Mouse (Mus musculus) naive thymus-derived CD4-positive, alpha-beta T cell, adult 2 months (primary cell): ENCODE measurements around the gene Islr2.

ENCODE experiments used
- DNase-seq: peaks from one replicate; pipeline ENCODE4 v3.0.0-alpha.2; 2011; ENCODE audit warnings: low read depth

The Islr2 gene

DNA sequence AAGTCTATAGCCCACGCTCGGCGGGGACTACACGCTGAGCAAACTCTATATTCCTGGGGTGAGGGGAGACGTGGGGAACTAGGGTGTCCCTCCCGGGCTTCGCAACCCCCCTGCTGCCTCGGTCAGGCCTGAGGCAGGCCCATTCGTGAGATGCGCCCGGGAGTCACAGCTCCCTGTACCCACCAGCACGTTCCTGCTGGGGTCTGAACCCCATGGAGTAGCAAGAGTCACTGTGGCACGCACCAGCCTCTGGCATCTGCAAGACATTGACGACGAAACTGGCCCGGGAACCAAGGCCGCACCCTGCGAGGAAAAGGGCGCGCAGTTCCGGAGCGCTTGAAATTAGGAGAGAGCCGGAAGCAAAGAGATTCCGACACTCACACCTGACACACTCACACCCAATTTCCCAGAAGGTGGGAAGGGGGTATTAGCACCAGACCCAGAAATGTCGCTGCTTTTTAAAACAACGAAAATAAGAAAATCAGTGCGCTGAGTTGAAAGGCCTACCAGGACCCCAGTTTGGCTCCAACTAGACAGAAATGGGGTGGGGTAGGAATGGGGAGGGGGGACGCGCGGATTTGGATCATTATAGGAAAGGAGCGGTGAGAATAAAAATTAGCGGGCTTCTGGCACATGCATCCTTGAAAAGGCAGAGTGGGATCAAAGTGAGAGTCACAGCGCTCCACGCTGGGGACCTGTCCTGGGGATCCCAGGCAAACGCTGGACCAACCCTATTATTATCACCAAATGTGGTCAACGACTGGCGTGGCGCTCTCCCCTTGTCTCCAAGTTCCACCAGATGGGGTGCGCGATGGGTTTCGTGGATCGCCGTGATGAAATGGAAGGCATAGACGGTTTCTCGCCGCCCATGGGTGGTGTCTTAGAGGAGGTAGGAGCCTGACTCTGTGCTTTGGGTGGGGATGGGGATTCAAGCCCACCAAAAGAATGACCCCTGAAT is 7.2 kb downstream of the Islr2 start:
- no peak for DNase-seq

GRCm38 (mm10) chr9:58196141-58196540 is 8.0 kb downstream of the Islr2 start:
- no peak for DNase-seq

DNA sequence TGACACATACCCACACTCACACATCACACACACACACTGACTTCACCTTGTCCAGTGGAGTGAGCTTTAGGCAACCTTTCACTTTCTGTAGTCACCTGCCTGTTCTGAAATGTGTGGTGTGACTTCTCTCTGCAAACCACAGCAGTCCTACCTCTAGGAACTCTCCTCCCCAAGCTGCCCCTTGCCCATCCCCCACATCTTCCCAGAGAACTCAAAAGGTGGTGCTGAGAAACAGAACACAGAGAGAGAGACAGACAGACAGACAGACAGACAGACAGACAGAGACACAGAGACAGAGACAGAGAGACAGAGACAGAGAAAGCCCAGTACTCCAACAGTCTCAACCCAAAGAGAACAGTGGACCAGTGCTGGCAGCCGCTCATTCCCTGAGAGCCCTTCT is 8.4 kb downstream of the Islr2 start:
- DNase-seq: no peak

DNA sequence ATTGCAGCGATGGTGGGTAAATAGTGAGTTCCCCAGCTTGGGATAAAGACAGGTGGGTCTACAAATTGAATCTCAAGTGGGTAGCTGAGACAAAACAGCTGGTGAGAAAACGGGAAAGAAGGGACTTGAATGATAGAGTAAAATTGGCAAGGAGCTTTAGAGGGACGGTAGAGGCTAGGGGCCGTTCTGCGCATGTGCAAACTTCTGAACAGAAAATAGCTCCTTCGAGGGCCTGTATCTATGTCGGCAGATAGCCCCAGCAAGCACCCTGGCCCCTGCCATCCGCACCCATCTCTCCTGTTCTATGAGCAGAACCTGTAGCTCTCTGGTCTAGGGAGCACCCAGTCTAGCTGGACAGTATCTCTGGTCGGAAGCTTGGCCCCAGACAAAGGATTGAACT is 9.9 kb downstream of the Islr2 start:
- DNase-seq: no peak

DNA sequence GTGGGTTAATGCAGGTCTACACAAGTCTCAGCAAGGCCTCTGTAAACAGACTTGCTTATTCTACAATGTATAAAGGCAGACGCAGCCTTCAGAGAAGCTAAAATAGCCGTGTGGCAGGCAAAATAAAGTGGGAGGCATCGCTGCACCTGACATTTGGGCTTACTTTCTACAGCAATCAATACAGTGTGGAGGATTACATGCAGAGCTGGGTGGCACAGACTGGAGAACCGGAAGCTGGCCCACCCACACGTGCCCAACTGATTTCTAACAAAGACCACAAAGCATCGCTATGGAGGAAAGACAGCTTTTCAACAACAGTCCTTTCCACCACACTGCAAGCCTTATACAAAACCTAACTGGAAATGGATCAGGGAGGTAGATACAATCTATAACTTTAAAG is 19.7 kb downstream of the Islr2 start:
- no peak for DNase-seq

- no peak for DNase-seq
Measured at GRCm38 (mm10) chr9:58179390-58179789, 24.7 kb downstream of the Islr2 start.

GRCm38 (mm10) chr9:58177165-58177564 is 27.0 kb downstream of the Islr2 start:
- DNase-seq: no peak

DNA sequence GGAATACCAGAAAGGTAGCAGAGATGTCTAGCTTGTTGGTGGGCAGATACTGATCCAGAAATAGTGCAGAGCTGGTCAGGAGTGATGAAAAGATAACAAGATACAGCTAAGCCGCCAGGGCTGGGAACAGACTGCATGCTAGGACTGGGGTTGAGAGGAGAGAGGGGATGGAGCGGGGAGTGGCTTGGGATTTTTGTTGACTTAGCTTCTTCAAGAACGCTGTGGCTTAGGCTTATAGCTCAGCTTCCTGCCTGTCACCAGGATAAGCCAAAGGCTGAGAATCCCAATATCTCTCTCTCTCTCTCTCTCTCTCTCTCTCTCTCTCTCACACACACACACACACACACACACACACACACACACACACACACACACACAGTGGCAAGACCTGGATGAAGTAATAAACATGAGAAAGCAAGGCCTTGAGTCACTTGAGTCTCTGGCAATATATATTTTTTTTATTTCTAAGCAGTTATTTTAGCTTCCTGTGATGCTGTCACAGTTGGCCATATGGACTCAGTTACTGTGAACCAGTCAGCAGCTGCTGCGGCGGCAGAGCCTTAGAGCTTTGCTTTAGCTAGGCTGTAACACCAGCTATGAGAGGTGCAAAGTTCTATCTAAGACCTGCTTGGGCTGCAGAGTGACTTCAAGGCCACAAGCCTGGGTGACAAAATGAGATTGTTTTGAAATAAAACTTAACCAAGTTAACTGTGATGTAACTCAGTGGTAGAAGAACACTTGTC is 28.2 kb downstream of the Islr2 start:
- DNase-seq: no peak

GRCm38 (mm10) chr9:58174818-58175251 is 29.3 kb downstream of the Islr2 start:
- no peak for DNase-seq

- DNase-seq: no peak
Measured at GRCm38 (mm10) chr9:58172863-58173262, 31.3 kb downstream of the Islr2 start.

DNA sequence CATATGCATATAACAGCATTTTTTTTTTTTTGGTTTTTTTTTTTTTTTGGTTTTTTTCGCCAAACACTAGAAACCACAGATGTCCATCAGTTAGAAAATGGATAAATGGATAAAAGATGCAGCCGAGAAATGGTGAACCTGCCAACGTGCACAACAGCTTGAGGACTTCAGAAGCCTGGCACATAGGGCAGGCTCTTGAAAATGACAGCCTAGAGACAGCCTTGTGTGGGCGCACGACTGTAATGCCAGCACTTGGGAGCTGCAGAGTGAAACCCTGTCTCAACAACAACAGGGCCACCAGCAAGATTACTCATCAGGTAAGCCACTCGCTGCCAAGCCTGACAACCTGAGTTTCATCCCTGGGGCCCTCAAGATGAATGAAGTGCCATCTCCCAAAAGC is 34.7 kb downstream of the Islr2 start:
- no peak for DNase-seq

- DNase-seq: no peak
Measured at GRCm38 (mm10) chr9:58168880-58169279, 35.2 kb downstream of the Islr2 start.

DNA sequence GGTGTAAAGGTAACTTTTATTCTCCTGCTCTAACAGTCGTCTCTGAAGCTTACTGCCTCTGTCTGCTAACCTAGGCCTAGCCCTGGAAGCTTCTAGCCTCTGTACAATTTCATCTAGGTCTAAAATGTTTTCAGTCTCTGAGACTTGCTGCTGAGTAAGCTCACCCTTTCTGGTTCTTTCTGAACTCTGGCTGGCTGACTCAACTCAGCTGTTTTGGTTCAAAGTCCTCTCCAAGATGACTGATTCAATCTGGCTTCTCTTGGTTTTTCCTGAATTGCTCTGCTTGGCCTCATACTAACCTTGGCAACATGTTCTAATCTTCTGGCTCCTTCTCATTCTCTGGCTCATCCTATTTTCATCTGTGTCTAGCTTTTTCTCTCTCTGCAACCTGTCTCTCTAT is 38.3 kb downstream of the Islr2 start:
- DNase-seq: no peak

DNA sequence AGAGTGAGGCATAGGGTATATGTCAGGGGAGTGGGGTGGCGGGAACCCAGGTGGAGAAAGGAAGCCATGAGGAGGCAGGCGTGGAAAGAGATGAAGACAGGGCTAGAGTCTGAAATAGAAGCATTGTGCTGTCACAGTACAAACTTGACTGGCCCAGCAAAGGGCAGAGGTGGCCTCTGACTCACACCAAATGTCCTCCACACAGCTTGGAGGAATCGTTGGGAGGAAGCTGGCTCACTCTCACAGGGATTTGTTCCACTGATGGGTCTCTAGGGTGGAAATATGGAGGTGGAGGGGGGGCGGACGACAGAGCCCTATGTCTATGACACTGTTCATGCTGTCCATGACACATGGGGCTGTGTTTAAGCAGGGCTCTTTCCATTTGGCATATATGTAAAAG is 41.0 kb downstream of the Islr2 start:
- DNase-seq: no peak

DNA sequence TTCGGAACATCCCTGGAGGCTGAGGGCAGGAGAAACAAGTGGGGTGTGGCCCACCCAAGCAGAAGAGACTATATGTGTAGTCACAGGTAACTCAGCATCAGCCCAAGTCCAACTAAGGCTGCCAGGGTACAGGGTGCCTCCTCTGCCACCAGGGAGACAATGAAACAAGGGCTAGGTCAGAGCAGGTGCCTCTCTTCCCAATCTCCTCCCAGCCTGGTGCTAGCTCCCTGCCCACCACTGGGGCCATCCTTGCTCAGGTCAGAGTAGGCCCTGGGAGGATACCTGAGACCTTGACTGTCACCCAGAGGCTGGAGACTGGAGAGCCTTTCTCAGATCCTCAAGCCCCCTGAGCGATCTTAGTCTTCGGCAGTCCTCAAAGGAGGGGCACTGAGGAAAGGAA is 41.9 kb downstream of the Islr2 start:
- no peak for DNase-seq

- no peak for DNase-seq
Measured at GRCm38 (mm10) chr9:58160315-58160714, 43.8 kb downstream of the Islr2 start.

DNA sequence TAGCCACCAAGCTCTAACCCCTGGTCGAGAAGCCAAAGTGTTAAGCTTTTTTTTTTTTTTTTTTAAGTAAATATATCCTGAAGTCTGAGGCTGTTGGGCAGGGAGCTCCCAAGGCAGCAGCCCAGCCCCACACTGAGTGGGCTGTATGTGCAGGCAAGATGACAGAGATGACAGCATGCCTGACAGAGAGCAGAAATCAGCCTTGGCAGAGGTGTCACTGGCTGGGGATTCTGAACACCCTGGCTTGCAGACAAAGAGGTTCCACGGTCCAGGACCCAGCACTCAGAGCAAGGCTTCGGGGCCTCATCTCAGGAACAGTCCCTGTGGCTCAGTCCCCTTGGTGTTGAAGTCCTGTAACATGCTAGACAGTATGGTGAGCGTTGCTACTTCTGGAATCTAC is 44.3 kb downstream of the Islr2 start:
- no peak for DNase-seq

DNA sequence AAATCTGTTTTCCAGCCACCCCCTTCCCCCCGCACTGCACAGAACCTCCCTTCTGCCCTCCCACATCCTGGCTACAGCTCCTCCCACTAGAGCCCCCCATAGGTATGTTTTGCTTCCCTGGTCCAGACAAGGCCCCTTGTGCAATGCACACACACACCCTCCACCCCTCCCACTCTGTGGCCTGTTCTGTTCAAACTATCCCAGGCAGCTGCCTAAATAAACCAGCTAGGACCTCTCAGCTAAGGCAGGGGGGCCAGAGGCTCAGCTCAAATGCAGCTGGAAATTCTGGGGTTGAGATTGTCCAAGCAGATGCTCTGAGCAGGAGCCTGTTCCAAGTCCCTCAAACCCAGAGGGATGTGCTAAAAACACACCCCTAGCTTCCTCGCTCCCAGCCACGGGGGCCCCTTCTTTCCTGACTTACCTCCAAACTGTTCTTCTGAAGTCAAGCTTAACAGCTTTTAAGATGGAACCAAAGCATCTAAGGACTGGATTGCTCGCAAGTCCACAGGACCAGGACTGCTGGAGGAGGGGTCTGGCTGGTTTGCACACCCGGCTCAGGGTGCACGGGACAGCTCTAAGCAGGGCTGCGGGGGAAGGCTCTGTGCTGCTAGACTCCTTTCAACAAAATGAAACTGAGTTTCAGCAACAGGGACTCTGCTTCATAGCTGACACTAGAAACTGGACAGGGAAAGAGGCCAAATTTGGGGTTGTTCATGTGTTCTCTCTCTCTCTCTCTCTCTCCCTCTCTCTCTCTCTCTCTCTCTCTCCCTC is 45.4 kb downstream of the Islr2 start:
- no peak for DNase-seq

DNA sequence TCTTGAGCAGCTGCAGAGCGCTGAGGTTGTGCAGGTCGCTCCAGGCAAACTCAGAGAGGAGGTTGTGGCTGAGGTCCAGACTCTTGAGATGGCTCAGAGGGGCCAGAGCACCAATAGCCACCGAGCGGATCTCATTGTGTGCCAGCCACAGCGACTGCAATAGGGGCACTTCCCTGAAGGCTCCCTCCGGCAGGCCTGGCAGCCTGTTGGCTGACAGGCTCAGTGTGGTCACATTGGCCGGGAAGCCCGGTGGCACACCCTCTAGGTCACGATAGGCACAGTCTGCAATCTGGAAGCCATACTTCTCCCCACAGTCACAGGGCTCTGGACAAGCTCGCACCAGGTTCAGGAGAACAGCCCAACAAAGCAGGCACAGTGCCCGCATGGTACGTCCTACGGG is 46.3 kb downstream of the Islr2 start:
- no peak for DNase-seq

DNA sequence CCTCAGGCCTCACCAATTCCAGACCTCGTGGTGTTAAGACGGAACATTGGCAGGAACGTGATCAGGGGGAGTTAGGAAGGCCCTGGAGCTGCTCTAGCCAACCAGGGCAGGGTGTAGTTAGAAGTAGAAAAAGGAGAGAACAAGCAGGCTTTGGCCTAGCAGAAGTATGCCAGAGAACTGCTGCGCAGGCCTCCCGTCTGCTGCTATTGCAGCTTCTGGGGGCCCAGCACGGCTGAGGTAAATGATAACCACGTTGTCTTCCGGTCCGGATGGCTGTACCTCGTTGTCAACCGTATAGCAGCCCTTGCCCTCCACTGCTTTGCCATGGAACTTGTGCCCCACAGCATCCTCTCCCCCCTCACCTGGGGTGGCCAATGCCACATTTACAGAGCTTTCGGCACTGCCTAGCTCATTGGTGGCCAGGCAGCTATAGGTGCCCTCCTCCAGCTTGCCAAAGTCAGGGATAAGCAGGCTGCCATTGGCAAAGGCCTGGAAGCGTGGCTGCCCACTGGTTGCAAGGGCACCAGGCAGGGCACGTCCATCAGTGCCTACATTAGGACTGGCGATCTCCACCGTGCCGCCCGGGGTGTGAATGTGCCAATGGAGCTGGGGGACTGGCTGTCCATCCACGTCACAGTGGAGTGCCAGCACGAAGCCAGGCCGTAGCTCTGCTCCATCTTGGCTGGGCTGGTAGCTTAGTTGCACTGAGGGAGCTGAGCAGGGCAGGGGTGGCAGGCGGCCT is 47.1 kb downstream of the Islr2 start:
- DNase-seq: no peak

DNA sequence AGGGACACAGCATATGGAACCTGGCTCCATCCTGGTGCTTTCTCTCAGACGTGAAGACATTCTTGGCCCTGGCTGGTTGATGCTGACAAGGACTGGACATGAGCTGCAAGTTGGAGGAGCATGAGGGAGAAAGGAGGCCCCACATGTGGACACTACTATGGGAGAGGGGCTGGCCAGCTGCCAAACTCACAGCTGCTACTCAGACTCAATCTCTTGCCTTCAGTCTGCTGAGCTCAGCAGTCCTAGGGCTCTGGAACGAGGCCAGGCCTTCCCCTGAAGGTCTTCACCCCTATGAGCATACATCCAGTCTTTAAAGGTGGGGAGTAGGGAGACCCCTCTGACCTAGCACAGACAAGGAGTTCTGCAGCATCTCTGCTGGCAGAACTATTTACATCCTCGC is 48.8 kb downstream of the Islr2 start:
- no peak for DNase-seq

DNA sequence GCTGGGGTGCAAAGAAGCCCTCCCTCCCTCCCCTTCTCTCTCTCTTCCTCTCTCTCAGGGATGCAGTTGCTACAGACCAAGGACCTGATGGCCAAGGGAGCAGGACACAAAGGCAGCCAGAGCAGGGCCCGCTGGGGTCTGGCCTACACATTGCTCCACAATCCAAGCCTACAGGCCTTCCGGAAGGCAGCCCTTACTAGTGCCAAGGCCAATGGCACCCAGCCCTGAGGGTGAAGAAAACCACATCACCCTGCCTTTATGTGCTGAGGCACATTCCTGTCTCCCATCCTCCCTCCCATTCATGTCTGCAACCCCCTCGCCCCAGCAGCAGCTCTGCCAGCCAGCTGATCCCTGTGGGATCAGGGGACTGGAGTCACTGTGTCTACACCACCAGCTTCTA is 51.0 kb downstream of the Islr2 start:
- DNase-seq: no peak
